Mouse (Mus musculus): ENCODE results near the gene Tmem104.

DNA sequence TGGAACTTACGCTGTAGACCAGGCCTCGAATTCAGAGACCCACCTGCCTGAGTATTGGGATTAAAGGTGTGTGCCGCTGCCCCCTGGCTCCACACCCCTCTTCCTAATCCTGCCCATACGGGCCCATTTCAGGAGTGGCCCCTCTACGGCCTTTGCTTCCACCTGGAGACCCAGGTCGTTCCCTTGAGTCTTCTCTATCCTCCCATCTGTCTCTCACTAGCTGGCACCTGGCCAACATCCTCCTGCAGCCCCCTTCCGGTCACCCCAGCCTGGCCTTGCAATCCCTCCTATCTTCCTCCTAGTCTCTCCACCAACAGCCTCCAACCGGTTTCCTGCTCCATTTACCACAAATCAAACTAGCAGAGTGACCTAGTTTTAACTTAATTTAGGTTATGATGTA, 102.6 kb downstream of the Tmem104 start:
- no peak for TF ChIP-seq CTCF (IDR thresholded peaks at IDR 0.05; ENCODE audit: borderline replicate concordance, insufficient read depth, low read length)
- no peak for TF ChIP-seq POLR2A (IDR thresholded peaks at IDR 0.05; ENCODE audit: low read depth, low read length)

Measured in embryonic fibroblast, embryonic 13.5 days (primary cell).